Mouse (Mus musculus) induced T-regulatory cell, adult 2 months (primary cell): ENCODE results near the gene Cfap70.
A peak's percentile ranks its signal among the peaks of the same experiment; 100 is the strongest.

Experiments
- DNase-seq: peaks from one replicate; pipeline ENCODE4 v3.0.0-alpha.2; 2012; ENCODE audit warnings: low read depth

The Cfap70 gene

GRCm38 (mm10) chr14:20423046-20423445 is 29.0 kb downstream of the Cfap70 start:
- no peak for DNase-seq

- DNase-seq: no peak
Observed at GRCm38 (mm10) chr14:20422257-20422656, 29.8 kb downstream of the Cfap70 start.

DNA sequence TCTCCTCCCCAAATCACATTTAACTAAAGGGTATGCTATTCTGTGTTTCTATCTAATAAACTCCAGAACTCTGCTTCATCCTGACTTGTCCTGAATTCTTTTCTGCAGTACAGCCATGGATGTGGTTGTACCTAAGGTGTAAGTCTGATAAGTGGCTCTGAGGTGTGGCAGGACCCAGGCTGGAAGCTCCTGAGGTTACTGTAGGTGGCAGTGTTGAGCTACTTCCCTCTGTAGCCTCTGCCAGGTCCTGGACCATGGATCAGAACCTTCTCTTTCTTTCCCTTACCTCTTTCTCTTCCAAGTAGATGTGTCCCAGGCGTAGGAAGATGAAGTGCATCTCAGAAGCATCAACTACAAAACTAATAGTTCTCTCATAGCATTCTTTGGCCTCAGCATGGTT is 52.0 kb downstream of the Cfap70 start:
- DNase-seq: peak; percentile 61

GRCm38 (mm10) chr14:20398864-20399263 is 53.2 kb downstream of the Cfap70 start:
- DNase-seq: peak; percentile 53

DNA sequence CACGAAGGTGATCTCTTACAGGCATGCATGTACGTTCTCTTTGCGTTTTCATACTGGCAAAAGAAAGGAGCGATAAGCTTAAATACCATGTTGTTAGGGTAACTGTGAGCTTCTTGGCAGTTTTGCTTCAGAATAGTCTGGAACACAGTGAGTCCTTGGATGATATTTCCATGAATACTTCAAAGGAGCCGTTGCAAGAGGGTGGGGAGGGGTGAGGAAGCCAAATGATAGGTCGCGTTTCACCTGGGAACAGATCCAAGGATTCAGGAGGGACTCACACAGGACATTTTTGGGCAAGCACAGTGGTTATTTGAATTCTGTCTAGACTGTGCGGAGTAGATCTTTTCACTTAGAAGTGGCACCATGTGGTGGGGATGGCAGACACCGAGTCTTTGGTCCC is 54.8 kb downstream of the Cfap70 start:
- no peak for DNase-seq

GRCm38 (mm10) chr14:20393205-20393913 is 58.7 kb downstream of the Cfap70 start, which contains the start of gene Mrps16:
TSS of gene Mrps16 (minus strand) at chr14:20393634.
- DNase-seq: peak; percentile 98

- DNase-seq: no peak
Observed at GRCm38 (mm10) chr14:20392326-20392725, 59.7 kb downstream of the Cfap70 start.

DNA sequence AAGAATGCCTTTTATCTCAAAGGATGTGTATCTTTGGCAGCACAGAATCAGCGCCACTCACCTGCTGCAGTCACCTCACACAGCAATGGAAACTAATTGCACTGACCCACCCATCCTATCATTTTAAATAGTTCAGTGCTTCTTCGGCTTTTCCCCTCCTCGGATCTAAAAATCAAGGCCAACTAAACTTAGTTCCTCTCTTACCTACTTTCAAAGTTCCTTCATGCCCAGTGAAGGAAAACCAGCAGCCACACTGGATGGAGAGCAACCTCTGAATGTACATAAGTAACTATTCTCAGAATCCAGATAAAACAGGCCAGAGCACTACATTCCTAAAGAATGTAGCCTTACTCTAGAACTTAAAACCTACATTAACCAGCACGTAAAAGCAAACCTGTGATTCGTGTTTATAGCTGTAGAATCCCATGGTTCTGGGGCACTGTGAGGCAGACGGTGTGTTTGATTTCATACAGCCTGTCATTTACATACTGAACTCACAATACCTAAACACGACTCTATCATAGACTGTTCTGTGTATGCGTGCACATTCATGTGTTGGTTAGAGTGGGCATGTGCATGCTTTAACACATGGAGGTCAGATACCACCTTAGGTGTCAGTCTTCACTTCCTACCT is 62.5 kb downstream of the Cfap70 start:
- DNase-seq: no peak

GRCm38 (mm10) chr14:20388441-20389129 is 63.4 kb downstream of the Cfap70 start, which contains the start of gene Dnajc9:
TSS of gene Dnajc9 (minus strand) at chr14:20388910.
- peak; percentile 94 for DNase-seq

DNA sequence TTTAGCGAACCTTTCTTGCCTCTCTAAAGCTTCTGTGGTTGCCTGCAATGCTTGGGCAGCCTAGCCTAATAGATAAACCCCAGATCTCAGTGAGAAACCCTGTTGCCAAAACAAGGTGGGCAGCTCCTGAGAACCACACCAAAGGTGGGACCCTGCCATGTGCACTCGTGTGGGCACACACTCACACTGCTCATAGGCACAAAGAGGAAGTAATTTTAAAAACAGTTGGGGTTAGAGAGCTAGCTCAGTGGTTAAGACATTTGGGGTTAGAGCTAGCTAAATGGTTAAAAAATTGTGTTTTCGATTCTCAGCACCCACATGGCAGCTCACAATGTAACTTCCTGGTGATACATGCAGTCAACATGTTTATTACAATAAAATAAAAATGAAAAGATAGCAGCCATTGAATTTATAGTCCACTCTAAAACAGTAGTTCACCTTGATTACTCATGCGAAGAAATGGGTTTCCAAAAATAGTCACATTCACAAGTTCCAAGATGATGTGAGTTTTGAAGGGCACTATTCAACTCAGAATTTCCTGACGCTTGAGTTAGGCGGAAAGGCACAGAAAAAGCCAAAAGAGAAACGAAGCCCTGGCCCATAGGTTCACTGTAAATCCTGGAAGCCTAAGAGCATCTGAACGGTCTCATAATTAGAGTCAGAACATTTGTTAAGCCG is 72.1 kb downstream of the Cfap70 start:
- DNase-seq: peak; percentile 61

- no peak for DNase-seq
Observed at GRCm38 (mm10) chr14:20379087-20379640, 72.9 kb downstream of the Cfap70 start.

GRCm38 (mm10) chr14:20378313-20379061 is 73.5 kb downstream of the Cfap70 start:
- DNase-seq: peak; percentile 88

- DNase-seq: no peak
Observed at GRCm38 (mm10) chr14:20377112-20377521, 74.9 kb downstream of the Cfap70 start.

DNA sequence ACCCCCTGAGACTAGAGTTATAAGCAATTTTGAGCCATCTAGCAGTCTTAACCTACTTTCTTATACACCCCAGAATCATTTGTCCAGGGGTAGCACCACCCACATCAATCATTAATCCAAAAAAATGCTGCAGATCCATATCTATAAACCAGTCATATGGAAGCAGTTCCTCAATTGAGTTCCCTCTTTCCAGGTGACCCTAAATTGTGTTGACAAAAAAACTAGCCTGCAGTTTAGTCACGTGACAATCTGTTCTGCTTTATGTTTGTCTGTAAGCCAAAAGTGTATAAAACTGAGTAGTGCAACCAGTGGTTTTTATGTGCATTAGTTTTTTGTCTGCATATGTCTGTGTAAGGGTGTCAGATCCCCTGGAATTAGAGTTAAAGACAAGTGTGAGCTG is 80.2 kb downstream of the Cfap70 start:
- DNase-seq: no peak

DNA sequence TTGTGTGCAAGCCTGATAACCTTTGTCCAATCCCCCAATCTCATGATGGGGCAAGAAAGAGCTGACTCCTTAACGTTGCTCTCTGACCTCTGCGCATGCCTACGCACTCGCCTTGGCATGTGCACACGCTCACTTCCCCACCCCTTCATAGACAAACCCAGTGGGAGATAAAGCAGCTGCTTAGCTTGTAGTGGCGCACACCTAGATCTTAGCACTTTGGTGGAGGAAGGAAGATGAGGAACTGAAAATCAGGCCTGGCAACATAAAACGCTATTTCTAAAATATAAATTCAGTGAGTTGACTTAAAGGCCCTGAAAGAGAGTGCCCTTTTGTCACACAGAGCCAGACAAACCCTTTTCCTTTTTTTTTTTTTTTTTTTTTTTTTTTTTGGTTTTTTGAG is 81.2 kb downstream of the Cfap70 start:
- no peak for DNase-seq

DNA sequence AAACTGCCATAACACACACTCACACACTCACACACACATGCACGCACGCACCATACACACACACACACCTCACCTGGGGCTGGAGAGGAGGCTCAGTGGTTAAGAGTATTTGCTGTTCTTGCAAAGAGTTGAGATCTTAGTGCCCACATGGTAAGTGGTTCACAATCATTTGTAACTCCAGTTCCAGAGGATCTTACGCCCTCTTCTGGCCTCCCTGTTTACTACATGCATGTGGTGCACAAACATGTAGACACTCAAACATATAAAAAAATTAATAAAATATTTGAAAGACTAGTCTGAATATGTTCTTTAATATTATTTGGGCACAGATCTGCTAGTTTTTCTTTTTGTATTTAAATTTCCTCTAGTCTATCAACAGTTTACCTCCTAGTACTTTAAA is 83.8 kb downstream of the Cfap70 start:
- peak; percentile 40 for DNase-seq

- no peak for DNase-seq
Observed at GRCm38 (mm10) chr14:20363230-20363629, 88.8 kb downstream of the Cfap70 start.

- peak; percentile 99 for DNase-seq
Observed at GRCm38 (mm10) chr14:20347991-20348541, 104.0 kb downstream of the Cfap70 start, which contains the start of the genes Ecd and Fam149b. TSS of gene Ecd (minus strand) at chr14:20348121. TSS of gene Fam149b (plus strand) at chr14:20348162.

DNA sequence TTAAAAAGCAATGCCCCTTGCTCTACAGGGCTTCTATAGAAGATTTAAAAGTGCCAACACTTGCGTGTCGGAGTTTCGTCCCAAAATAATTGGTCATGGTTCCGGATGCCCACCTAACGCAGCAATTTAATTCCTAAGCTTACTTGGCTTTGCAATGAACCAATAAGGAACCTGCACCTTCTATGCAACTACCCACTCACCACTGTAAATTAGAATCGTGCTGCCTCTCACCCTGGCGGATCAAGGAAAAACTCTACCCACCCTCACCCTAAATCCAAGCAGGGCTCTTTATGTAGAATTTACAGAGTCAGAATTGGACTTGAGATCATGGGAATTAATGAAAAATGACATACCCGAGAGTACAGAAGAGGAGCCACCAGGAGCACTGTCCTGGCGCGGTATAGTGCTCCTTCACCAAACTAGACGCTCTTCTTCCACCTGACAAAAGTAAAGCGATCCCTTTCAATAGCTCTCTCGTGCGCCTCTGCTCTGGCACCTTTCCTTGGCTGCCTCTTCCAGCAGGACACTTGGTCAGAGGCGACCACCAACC is 104.5 kb downstream of the Cfap70 start:
- no peak for DNase-seq

- no peak for DNase-seq
Observed at GRCm38 (mm10) chr14:20345885-20346284, 106.1 kb downstream of the Cfap70 start.
